Mouse (Mus musculus) hindbrain, embryonic 10.5 days (tissue): ENCODE measurements at regions not wholly inside any gene's neighbourhood (a gene's known extent, or its start where the extent isn't known, plus 50 kb on each side); places are given as distances from the start of the nearest gene placed in this dataset.

Experiments
- DNase-seq: peaks from one replicate; pipeline ENCODE4 v3.0.0-alpha.2; 2017; ENCODE audit warnings: low spot score
- H3K27ac ChIP-seq: fragments of 300-500 bp; sonication (generic); 2 replicates; pipeline ENCODE4 v1.5.1; 2016; ENCODE audit warnings: mild to moderate bottlenecking, moderate library complexity
- H3K27me3 ChIP-seq: fragments of 300-500 bp; sonication (generic); 2 replicates; pipeline ENCODE4 v1.6.1; 2016; ENCODE audit warnings: mild to moderate bottlenecking; ENCODE audit not compliant: poor library complexity, insufficient read depth, severe bottlenecking
- H3K36me3 ChIP-seq: fragments of 300-500 bp; sonication (generic); 2 replicates; pipeline ENCODE4 v1.6.1; 2016; ENCODE audit warnings: mild to moderate bottlenecking, moderate library complexity
- H3K4me1 ChIP-seq: fragments of 300-500 bp; sonication (generic); replicated peaks from 2 replicates; pipeline ENCODE4 v1.6.1; 2016; ENCODE audit warnings: mild to moderate bottlenecking
- H3K4me3 ChIP-seq: fragments of 300-500 bp; sonication (generic); 2 replicates; pipeline ENCODE4 v1.5.1; 2016; ENCODE audit warnings: mild to moderate bottlenecking, moderate library complexity
- H3K9me3 ChIP-seq: fragments of 300-500 bp; sonication (generic); 2 replicates; pipeline ENCODE4 v1.6.1; 2016; ENCODE audit warnings: mild to moderate bottlenecking, moderate library complexity

GRCm38 (mm10) chr7:33857431-33857830 lies 87.4 kb downstream of the Scgb2b26 start:
- no peaks in the 10 kb centered on the region for H3K27me3 ChIP-seq
- H3K27ac ChIP-seq = no peak overlapping the region
- no peaks in the 10 kb centered on the region for H3K36me3 ChIP-seq
- no peak overlapping the region for H3K4me3 ChIP-seq
- DNase-seq = no peak
- no peaks in the 10 kb centered on the region for H3K4me1 ChIP-seq
- peaks cover 91% of the 10 kb centered on the region for H3K9me3 ChIP-seq

DNA sequence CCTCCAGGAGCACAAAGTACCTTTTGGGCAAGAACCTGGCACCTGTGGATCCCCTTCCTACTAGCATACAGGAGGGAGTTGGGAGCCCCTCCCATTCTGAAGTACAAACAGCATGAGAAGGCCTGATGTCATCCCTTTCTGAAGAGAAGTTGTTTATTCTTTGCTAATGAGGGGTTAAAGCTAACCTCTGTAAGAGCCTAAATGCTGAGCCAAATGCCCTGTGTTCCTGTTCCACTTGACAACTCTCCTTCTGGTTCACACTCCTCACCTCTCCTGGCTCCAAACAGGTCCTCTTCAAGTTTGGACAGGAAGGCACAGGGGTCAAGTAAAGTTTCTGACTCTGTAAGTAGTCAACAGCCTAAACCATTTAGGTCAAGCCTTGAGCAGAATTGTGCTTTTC lies 89.9 kb downstream of the Scgb2b26 start:
- Histone ChIP-seq H3K36me3 (no peaks in the 10 kb centered on the region), H3K9me3 (peaks cover 96% of the 10 kb centered on the region), H3K4me1 (no peaks in the 10 kb centered on the region), H3K27ac (no peak overlapping the region), H3K27me3 (no peaks in the 10 kb centered on the region), H3K4me3 (no peak overlapping the region)
- DNase-seq = no peak
